ENCODE assay signal across 26 mouse cellular contexts in the genomic region with DNA sequence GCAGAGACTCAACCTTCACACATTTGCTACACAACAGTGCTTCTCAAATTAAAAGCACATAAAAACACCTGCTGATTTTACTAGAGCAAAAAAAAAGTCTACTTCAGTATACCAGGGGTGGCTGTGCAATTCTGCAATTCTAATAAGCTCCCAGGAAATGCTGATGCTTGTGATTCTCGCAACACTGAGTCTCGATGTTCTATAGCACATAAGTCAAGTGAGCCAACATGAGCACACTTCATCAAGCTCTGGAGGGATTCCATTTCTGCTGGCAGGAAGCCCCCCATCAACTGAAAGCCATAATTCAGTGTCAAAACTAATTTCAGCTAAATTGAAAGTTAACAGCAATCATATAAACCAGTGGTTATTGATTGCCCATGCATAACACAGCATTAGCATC.
DNase-seq lines count a peak whose midpoint lies in the region; ATAC-seq and TF ChIP-seq lines count a peak whose summit lies in the region.
"Had no signal": no experiment of that assay in that cellular context is flagged by ENCODE, and none has a peak within 500 bp of the region (broad histone marks: within the 10 kb centered on the region; RNA-seq: fewer than 3 reads in every experiment).

No protein-coding gene starts in this region.

- H3K27me3 ChIP-seq in hindbrain, embryonic 14.5 days (ENCODE audit: control insufficient read depth, insufficient read depth, low read length): no peaks in the 10 kb centered on the region
- no peaks in the 10 kb centered on the region for H3K27me3 ChIP-seq in hindbrain, embryonic 10.5 days (ENCODE audit: insufficient read depth, poor library complexity, severe bottlenecking)
- no peaks in the 10 kb centered on the region for H3K27me3 ChIP-seq in midbrain, postnatal 0 days (ENCODE audit: insufficient read depth, low read length)
- H3K27me3 ChIP-seq in midbrain, embryonic 11.5 days (ENCODE audit: control insufficient read depth, insufficient read depth, low read length): no peaks in the 10 kb centered on the region
- H3K27me3 ChIP-seq in forebrain, embryonic 16.5 days (replicated peaks; ENCODE audit: control insufficient read depth, insufficient read depth, low read length): no peaks in the 10 kb centered on the region
- H3K27me3 ChIP-seq: embryonic facial prominence, embryonic 15.5 days; kidney, embryonic 15.5 days; liver, embryonic 12.5 days; midbrain, embryonic 12.5 days had no signal

- H3K27ac ChIP-seq in hindbrain, embryonic 14.5 days: no peak overlapping the region
- no peak overlapping the region for H3K27ac ChIP-seq in hindbrain, embryonic 10.5 days
- H3K27ac ChIP-seq in midbrain, postnatal 0 days (ENCODE audit: low read depth, low read length): no peak overlapping the region
- H3K27ac ChIP-seq in midbrain, embryonic 11.5 days (ENCODE audit: low read depth, low read length): no peak overlapping the region
- H3K27ac ChIP-seq in forebrain, embryonic 16.5 days (ENCODE audit: low read length): no peak overlapping the region
- H3K27ac ChIP-seq: embryonic facial prominence, embryonic 10.5 days; embryonic facial prominence, embryonic 15.5 days; heart, embryonic 10.5 days; kidney, embryonic 15.5 days; layer of hippocampus, adult 2 months; liver, embryonic 12.5 days; midbrain, embryonic 12.5 days had no signal

- WGBS in hindbrain, embryonic 14.5 days: 63% methylated on average over 2 of the region's 2 CpGs
- 92% methylated on average over 2 of the region's 2 CpGs for WGBS in hindbrain, embryonic 10.5 days
- 81% methylated on average over 2 of the region's 2 CpGs for WGBS in midbrain, postnatal 0 days
- 92% methylated on average over 2 of the region's 2 CpGs for WGBS in midbrain, embryonic 11.5 days
- 54% methylated on average over 2 of the region's 2 CpGs for WGBS in forebrain, embryonic 16.5 days

- TF ChIP-seq POLR2A in brain, embryonic 14.5 days (IDR thresholded peaks at IDR 0.05; ENCODE audit: borderline replicate concordance, extremely low read depth, insufficient read depth, insufficient read length, poor library complexity, severe bottlenecking): no peak

- DNase-seq in hindbrain, embryonic 14.5 days (ENCODE audit: low spot score): no peak
- no peak for DNase-seq in hindbrain, embryonic 10.5 days (ENCODE audit: low spot score)
- peak; percentile 25 for DNase-seq in midbrain, postnatal 0 days (ENCODE audit: low spot score)
- no peak for DNase-seq in midbrain, embryonic 11.5 days (ENCODE audit: low spot score, missing footprints)
- DNase-seq in brain, embryonic 14.5 days (ENCODE audit: low read depth): peak; percentile 62
- DNase-seq in cerebellum, adult 18-20 months: no peak
- DNase-seq: adrenal gland, postnatal 25 days; B cell, adult 2 months; cerebellum, adult 11 months; gastrocnemius, postnatal 25 days; heart, adult 11 months; heart, postnatal 36 days; kidney, adult 11 months; kidney, postnatal 36 days; liver, postnatal 0 days; lung, postnatal 36 days; thymus, postnatal 4 days had no signal

- no peak overlapping the region for H3K4me3 ChIP-seq in hindbrain, embryonic 14.5 days (replicated peaks; ENCODE audit: low read length)
- H3K4me3 ChIP-seq in hindbrain, embryonic 10.5 days: no peak overlapping the region
- no peak overlapping the region for H3K4me3 ChIP-seq in midbrain, postnatal 0 days (ENCODE audit: low read depth, low read length)
- H3K4me3 ChIP-seq in midbrain, embryonic 11.5 days (ENCODE audit: low read depth, low read length): no peak overlapping the region
- H3K4me3 ChIP-seq in forebrain, embryonic 16.5 days (replicated peaks; ENCODE audit: low read length): no peak overlapping the region
- H3K4me3 ChIP-seq: embryonic facial prominence, embryonic 10.5 days; embryonic facial prominence, embryonic 15.5 days; heart, embryonic 10.5 days; kidney, embryonic 15.5 days; layer of hippocampus, adult 2 months; liver, embryonic 12.5 days; midbrain, embryonic 12.5 days had no signal

- no peaks in the 10 kb centered on the region for H3K4me1 ChIP-seq in hindbrain, embryonic 14.5 days (replicated peaks; ENCODE audit: control insufficient read depth, insufficient read depth, low read length)
- no peaks in the 10 kb centered on the region for H3K4me1 ChIP-seq in hindbrain, embryonic 10.5 days (replicated peaks)
- H3K4me1 ChIP-seq in midbrain, postnatal 0 days (ENCODE audit: insufficient read depth, low read length): no peaks in the 10 kb centered on the region
- H3K4me1 ChIP-seq in midbrain, embryonic 11.5 days (ENCODE audit: control insufficient read depth, insufficient read depth, low read length): no peaks in the 10 kb centered on the region
- H3K4me1 ChIP-seq in forebrain, embryonic 16.5 days (replicated peaks; ENCODE audit: control insufficient read depth, insufficient read depth, low read length): no peaks in the 10 kb centered on the region
- H3K4me1 ChIP-seq: embryonic facial prominence, embryonic 10.5 days; embryonic facial prominence, embryonic 15.5 days; heart, embryonic 10.5 days; kidney, embryonic 15.5 days; liver, embryonic 12.5 days; midbrain, embryonic 12.5 days had no signal

- ATAC-seq in hindbrain, embryonic 14.5 days (ENCODE audit: low FRiP score): 0 out of 2 replicates have a peak, but pooled peaks have one; percentile 40
- ATAC-seq in midbrain, postnatal 0 days (ENCODE audit: low FRiP score): no peak
- no peak for ATAC-seq in midbrain, embryonic 11.5 days (ENCODE audit: low FRiP score)
- peak; percentile 63 for ATAC-seq in forebrain, embryonic 16.5 days
- ATAC-seq: inflammation-experienced regulatory T-cells, adult 6 months; liver, embryonic 12.5 days; liver, postnatal 0 days had no signal

- H3K9me3 ChIP-seq in hindbrain, embryonic 14.5 days (ENCODE audit: control insufficient read depth, low read length): no peaks in the 10 kb centered on the region
- H3K9me3 ChIP-seq in hindbrain, embryonic 10.5 days: no peaks in the 10 kb centered on the region
- H3K9me3 ChIP-seq in midbrain, postnatal 0 days (ENCODE audit: low read length): no peaks in the 10 kb centered on the region
- no peaks in the 10 kb centered on the region for H3K9me3 ChIP-seq in midbrain, embryonic 11.5 days (ENCODE audit: control insufficient read depth, low read length)
- H3K9me3 ChIP-seq in forebrain, embryonic 16.5 days (ENCODE audit: control insufficient read depth, low read length): no peaks in the 10 kb centered on the region
- H3K9me3 ChIP-seq: embryonic facial prominence, embryonic 10.5 days; embryonic facial prominence, embryonic 15.5 days; heart, embryonic 10.5 days; kidney, embryonic 15.5 days; liver, embryonic 12.5 days; midbrain, embryonic 12.5 days had no signal

- no peak overlapping the region for H3K4me2 ChIP-seq in hindbrain, embryonic 14.5 days (replicated peaks)
- no peak overlapping the region for H3K4me2 ChIP-seq in midbrain, postnatal 0 days (ENCODE audit: low read depth, low read length, poor library complexity, severe bottlenecking)
- H3K4me2 ChIP-seq in midbrain, embryonic 11.5 days: no peak overlapping the region
- H3K4me2 ChIP-seq in forebrain, embryonic 16.5 days (ENCODE audit: low read length): no peak overlapping the region
- H3K4me2 ChIP-seq: embryonic facial prominence, embryonic 15.5 days; kidney, embryonic 15.5 days; liver, embryonic 12.5 days; midbrain, embryonic 12.5 days had no signal

- H3K36me3 ChIP-seq in hindbrain, embryonic 14.5 days (replicated peaks; ENCODE audit: control insufficient read depth, insufficient read depth): no peaks in the 10 kb centered on the region
- no peaks in the 10 kb centered on the region for H3K36me3 ChIP-seq in hindbrain, embryonic 10.5 days
- no peaks in the 10 kb centered on the region for H3K36me3 ChIP-seq in midbrain, postnatal 0 days (ENCODE audit: insufficient read depth, low read length)
- H3K36me3 ChIP-seq in midbrain, embryonic 11.5 days (ENCODE audit: control insufficient read depth, insufficient read depth, low read length): no peaks in the 10 kb centered on the region
- no peaks in the 10 kb centered on the region for H3K36me3 ChIP-seq in forebrain, embryonic 16.5 days (ENCODE audit: control insufficient read depth, insufficient read depth)
- H3K36me3 ChIP-seq: embryonic facial prominence, embryonic 10.5 days; embryonic facial prominence, embryonic 15.5 days; heart, embryonic 10.5 days; kidney, embryonic 15.5 days; liver, embryonic 12.5 days; midbrain, embryonic 12.5 days had no signal

- TF ChIP-seq CTCF in midbrain, postnatal 0 days (IDR thresholded peaks at IDR 0.05): no peak
- TF ChIP-seq CTCF in brain, embryonic 14.5 days (IDR thresholded peaks at IDR 0.05; ENCODE audit: borderline replicate concordance, extremely low read depth, insufficient read depth, insufficient read length): no peak

- H3K9ac ChIP-seq in hindbrain, embryonic 14.5 days: no peak overlapping the region
- H3K9ac ChIP-seq in midbrain, postnatal 0 days (replicated peaks; ENCODE audit: low read length, poor library complexity, severe bottlenecking): no peak overlapping the region
- no peak overlapping the region for H3K9ac ChIP-seq in midbrain, embryonic 11.5 days (ENCODE audit: low read length)
- H3K9ac ChIP-seq in forebrain, embryonic 16.5 days (replicated peaks; ENCODE audit: low read depth, low read length): no peak overlapping the region
- H3K9ac ChIP-seq: embryonic facial prominence, embryonic 15.5 days; kidney, embryonic 15.5 days; liver, embryonic 12.5 days; liver, postnatal 0 days; midbrain, embryonic 12.5 days had no signal

Comparison
In these comparisons a context has a peak if more than half of its experiments do, and no peak if none do; other contexts are left out.
1. DNase-seq: peak in midbrain, postnatal 0 days (single experiment) and brain, embryonic 14.5 days (single experiment); none in hindbrain, embryonic 14.5 days (single experiment), hindbrain, embryonic 10.5 days (single experiment), midbrain, embryonic 11.5 days (single experiment) and cerebellum, adult 18-20 months (0 of 2).
2. ATAC-seq: peak in hindbrain, embryonic 14.5 days (single experiment) and forebrain, embryonic 16.5 days (single experiment); none in midbrain, postnatal 0 days (single experiment) and midbrain, embryonic 11.5 days (single experiment).